Mouse (Mus musculus): ENCODE measurements around the gene Barx2. TPM values are rescaled to one million over a fixed set of nuclear protein-coding genes. Genes with fewer than 3 reads are reported as not detected.

Barx2 gene
- total RNA-seq, 2 experiments from 2014 or later = 0.14 to 0.16 TPM

DNA sequence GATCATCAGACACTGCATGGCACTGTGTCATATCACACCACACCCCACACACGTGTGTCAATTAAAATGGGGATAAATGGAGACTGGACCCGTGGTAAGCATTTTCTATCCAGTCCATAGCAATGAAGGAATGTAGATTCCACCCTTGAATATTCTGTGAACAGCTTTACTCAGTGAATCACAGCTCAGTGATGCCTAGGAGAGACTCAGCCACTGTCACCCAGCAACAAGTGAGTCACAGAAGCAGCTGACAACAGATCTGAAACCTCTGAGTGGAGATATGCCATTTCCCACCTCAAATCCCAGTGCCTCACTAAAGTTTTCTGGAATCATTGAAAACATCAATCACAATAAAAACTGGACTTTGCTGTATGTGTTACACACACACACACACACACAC, 11.5 kb downstream of the Barx2 start:
- no peak for DNase-seq (ENCODE audit: low spot score)
- intact Hi-C loops (cut with DNase I) = no loop called here

- intact Hi-C loops (cut with DNase I) = no loop called here
- DNase-seq (ENCODE audit: low spot score) = no peak
Measured at GRCm38 (mm10) chr9:31894775-31895320, 18.4 kb downstream of the Barx2 start.

DNA sequence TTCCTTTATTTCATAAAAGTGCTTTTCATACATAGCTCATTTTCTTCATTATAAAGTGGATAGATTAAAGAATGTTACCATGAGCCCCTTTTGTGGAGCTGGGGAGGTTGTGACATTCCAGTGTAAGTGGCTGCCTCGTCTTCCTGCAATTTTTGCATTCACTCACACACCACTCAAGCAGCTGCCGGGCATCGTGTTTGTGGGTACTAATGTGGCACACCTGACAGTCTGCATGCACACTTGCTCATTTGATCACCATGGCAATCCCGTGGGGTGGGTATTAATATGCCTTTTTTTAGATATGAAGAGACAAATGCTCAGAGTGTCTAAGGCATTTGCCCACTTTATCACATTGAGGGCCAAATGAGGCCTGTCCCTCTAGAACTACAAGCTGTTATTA, 24.9 kb downstream of the Barx2 start:
- intact Hi-C loops (cut with DNase I) = no loop called here

DNA sequence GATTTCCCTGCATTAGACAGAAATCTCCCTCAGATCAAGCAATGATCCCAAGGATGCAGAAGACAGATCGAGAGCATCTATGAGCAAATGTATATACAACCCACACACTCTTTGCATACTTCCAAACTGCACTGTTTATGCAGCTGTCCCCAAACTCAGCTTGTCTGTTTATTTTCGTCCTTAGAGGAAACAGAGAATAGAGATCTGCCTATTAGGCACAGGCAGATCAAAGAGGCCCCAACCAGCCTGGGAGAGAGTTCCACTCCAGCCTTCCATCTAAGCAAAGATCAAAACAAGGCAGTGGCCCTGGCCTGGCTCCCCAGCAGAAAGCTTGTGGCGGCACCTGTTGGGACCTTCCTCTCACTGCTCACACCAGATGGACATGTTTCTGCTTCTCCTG, 27.0 kb downstream of the Barx2 start:
- intact Hi-C loops (cut with DNase I) = no loop called here
- no peak for DNase-seq (ENCODE audit: low spot score)

More for the DNA sequence above, 24.9 kb downstream of the Barx2 start:
- DNase-seq (ENCODE audit: low spot score) = no peak

- no peak for DNase-seq (ENCODE audit: low spot score)
- intact Hi-C loops (cut with DNase I) = no loop called here
Measured at GRCm38 (mm10) chr9:31882376-31882775, 30.9 kb downstream of the Barx2 start.

DNA sequence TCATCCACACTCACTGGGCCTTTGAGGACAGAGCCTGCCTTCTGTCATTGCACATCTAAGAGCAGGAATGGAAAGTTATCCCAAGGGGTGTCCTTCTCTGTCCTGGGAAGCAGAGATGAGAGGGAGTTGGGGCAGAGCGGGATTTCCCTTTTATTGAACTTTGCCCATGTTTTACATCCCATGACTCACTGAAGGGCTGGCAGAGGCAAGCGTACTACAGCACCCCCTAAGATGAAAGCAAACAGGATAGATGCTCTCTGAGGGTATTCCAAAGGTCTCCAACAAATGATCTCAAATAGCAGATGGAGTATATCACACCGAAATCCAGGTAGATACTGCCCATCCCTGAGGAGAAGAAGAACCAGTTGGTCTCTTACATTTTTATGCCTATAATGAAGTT, 37.7 kb downstream of the Barx2 start:
- DNase-seq (ENCODE audit: low spot score) = no peak
- intact Hi-C loops (cut with DNase I) = no loop called here

DNA sequence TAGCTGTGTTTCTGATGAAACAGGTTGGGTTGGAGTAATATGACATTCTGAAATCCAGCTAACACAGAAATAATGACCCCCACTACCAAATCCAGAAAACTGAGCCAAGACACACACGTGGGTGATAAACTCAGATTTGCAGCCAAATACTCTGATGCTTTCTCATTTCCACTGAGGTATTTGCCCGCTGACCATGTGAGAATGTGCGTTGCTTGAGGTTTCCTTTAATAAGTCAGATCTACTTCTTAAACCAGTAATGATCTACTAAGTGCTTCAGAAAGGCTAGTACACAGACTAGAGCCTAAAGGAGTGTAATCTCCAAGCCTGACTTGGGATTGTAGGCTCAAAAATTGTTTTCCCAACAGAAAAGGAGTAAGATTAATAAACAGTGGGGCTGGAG, 39.0 kb downstream of the Barx2 start:
- intact Hi-C loops (cut with DNase I) = no loop called here
- no peak for DNase-seq (ENCODE audit: low spot score)

DNA sequence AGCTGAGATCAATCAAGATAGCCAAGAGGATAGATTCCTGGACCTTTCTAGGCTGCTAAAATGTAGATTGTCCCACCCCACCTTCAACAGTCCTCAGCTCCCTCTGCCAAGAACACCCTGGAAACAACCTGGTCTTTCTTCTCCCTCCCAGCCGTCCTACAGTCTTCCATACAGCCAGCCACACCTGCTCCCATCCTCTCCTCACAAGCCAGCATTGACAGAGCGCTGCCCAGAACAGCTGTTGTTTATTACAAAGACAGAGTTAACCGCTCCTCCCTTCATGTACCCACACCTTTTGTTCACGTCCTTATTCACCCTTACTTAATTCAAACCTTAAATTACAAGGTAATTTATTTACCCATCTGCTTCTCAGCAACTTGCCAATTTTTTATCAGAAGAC, 41.9 kb downstream of the Barx2 start:
- intact Hi-C loops (cut with DNase I) = no loop called here
- DNase-seq (ENCODE audit: low spot score) = no peak

DNA sequence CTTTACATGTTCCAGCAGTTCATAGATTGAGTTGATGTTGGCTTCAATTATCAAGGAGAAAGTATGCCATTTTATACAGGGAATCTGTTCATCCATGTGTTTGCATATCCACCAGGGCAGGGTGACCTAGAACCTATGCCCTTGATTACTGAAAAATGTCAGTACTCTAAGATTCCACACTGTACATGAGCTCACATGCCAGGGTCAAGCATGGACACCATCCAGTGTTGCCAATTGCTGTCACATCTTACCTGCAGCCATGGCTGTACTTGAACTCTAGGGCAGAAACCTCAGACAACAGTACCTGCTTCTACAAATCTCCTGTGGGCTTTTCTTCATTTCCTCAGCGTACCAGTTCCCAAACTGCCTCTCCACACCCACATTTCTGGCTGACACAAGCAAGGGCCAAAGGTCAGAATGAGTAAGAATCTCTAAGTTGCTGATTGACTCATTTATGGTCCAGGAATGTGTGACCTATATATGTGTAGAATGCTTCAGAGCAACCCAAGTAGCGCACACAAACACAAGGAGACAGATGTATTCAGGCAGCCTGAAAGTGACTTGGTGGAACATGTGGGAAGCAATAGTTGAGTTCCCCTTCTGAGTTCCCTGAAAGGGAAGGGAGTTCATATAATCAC, 44.3 kb downstream of the Barx2 start:
- intact Hi-C loops (cut with DNase I) = no loop called here
- DNase-seq (ENCODE audit: low spot score) = no peak

- DNase-seq (ENCODE audit: low spot score) = no peak
- intact Hi-C loops (cut with DNase I) = no loop called here
Measured at GRCm38 (mm10) chr9:31863830-31864229, 49.4 kb downstream of the Barx2 start.

DNA sequence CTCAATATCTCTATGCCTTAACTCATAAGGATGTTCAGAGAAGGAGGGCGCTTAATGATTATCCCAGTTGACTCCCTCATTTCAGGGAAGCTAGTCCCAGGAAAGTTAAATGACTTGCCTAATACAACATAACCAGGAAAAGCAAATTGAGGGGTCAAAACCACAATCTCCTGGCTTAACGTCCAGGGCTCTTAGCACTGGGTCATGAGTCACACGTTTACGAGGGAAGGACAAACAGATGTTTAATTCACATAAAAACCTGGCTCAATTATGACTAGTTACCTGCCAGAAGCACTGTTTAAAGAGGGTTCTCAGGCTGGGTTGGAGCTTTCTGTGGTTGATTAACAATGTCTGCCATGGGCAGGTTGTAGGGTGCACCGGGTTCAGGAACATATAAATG, 53.8 kb downstream of the Barx2 start:
- intact Hi-C loops (cut with DNase I) = no loop called here
- no peak for DNase-seq (ENCODE audit: low spot score)

DNA sequence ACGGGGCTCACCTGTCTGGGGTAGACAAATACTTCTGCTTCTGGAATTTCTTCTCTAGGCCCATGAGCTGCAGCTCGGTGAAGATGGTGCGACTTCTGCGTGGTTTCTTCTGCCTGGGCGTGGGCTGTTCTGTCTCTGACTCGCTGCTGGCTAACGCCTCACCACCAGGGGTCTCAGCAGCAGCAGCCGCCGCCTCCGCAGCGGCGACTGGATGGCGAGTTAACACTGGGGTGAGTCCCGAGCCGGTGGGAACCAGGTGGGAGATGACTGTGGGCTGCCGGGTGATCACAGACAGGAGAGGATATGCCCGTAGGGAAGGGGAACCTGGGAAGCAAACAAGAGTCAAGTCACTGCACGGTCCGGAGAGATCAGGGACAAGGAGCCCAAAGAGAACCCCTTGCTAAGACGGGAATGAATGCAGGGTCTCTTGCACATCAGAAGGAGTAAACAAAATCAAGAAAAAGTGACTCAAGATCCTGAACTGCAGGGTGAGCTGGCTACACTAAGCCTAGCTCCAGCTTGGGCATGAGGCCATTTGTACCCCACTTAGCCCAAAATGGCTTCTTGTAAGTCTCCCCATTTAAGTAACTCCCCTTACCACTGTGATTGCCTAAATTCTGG, 54.4 kb downstream of the Barx2 start:
- intact Hi-C loops (cut with DNase I) = no loop called here
- DNase-seq (ENCODE audit: low spot score) = no peak

- intact Hi-C loops (cut with DNase I) = no loop called here
- no peak for DNase-seq (ENCODE audit: low spot score)
Measured at GRCm38 (mm10) chr9:31857512-31857911, 55.8 kb downstream of the Barx2 start.

DNA sequence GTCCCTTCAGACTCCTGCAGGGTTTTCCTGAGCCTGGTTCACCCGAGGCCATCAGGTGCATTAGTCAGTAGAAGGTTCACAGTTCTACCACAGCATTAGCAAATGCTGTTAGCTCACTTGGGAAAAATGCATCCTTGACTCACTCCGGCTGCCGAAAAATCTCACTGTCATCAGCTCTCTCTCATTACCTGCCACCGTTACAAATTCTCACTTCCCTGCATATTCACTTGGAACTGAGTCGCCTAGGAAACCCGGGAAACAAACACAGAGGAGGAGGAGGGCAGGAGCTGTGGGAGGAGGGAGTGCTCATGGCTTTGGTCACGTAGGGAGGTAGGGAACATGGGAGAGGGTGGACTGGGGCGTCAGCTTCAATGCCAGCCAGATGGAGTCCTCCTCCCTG, 56.8 kb downstream of the Barx2 start:
- no peak for DNase-seq (ENCODE audit: low spot score)
- intact Hi-C loops (cut with DNase I) = no loop called here

GRCm38 (mm10) chr9:31855668-31856067, 57.6 kb downstream of the Barx2 start:
- no peak for DNase-seq (ENCODE audit: low spot score)
- intact Hi-C loops (cut with DNase I) = no loop called here

DNA sequence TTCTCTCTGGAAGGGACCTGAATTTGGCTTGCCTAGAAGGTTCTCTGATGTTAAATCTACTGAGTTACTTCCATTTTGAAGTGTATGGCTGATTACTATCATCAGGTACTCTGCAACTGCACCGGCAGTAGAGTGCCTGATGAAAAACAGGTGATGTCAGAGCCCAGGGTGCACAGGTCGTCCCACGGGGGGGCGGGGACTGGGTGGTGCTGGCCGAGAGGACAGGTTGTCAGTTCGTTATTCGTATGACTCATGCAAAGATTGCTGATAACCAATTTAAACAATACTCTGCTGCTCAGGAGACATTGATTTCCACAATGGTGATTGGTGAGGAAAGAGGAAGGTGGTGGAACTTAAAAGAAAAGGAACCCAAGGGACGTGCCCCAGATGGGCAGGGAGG, 61.6 kb downstream of the Barx2 start:
- intact Hi-C loops (cut with DNase I) = no loop called here
- DNase-seq (ENCODE audit: low spot score) = no peak

GRCm38 (mm10) chr9:31850706-31851105, 62.6 kb downstream of the Barx2 start:
- intact Hi-C loops (cut with DNase I) = no loop called here
- no peak for DNase-seq (ENCODE audit: low spot score)

DNA sequence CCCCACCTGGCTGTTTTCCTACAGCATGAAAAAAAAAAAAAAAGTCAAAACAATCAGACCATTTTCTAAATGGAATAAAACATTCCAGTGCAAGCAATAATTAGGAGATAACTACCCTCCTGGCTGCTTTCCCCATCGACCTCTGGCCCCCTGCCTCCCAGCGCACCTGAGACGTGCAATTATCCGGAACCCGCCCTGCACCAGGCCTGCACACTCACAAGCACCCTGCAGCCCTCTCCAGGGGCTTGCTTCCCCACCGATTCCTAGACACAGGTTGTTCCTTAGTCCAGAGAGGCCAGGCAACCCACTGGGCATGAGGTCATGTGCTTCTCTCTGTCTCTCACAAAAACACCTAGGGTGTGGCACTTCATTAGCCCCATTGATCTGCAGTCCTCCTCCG, 63.9 kb downstream of the Barx2 start:
- intact Hi-C loops (cut with DNase I) = no loop called here
- DNase-seq (ENCODE audit: low spot score) = no peak

GRCm38 (mm10) chr9:31844614-31845013, 68.6 kb downstream of the Barx2 start:
- DNase-seq (ENCODE audit: low spot score) = no peak
- intact Hi-C loops (cut with DNase I) = no loop called here

- intact Hi-C loops (cut with DNase I) = no loop called here
- DNase-seq (ENCODE audit: low spot score) = no peak
Measured at GRCm38 (mm10) chr9:31841108-31841815, 72.0 kb downstream of the Barx2 start.

DNA sequence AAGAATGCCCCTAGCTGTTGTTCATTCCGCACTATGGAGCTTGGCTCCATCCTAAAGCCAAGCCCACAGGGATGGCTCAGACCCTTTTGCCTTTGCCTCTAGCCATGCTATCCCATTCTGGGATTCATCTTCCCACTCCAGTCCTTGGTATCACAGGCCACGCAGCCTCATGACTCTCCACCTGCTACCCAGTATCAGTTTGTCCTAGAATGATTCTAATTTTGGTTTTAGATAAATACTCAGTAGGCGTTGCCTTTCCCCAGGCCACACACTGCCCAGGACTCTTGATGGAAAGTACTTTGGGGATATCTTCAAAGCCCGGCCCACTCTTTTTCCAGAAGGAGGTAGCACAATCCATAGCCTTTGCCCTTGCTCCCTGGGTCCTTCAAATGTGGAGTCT, 72.7 kb downstream of the Barx2 start:
- DNase-seq (ENCODE audit: low spot score) = no peak
- intact Hi-C loops (cut with DNase I) = no loop called here

All from heart, postnatal 25 days (tissue).